Mouse (Mus musculus): Measurements from ENCODE around the gene 1500009C09Rik. TPM values are rescaled to one million over a fixed set of nuclear protein-coding genes. Genes with fewer than 3 reads are reported as not detected.

Gene 1500009C09Rik
- 100 to 1,000 TPM in 1 of 2 experiments, 10 to 100 TPM in 1; 98.3 to 115 TPM for total RNA-seq (2021)

DNA sequence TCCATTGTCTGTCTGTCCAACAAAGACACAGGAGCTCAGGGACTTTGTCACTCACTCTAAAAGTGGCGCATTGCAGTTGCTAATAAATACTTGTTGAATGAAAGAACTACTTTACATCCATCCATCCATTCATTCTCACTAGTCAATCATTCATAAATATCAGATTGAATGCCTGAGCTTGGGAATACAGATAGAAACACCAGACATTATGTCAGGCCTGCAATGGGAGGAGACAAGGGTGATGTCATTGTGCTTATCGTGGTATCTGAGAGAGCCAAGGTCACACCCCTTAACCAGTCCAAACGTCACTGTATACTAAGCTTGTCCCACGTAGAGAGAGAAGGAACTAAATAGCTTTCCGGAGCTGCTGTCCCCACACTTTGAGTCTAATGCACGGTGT is at the start of gene 1500009C09Rik:
1500009C09Rik (plus strand) TSS at position 301 of the 400 bp plus-strand sequence.
- DNase-seq: no peak

DNA sequence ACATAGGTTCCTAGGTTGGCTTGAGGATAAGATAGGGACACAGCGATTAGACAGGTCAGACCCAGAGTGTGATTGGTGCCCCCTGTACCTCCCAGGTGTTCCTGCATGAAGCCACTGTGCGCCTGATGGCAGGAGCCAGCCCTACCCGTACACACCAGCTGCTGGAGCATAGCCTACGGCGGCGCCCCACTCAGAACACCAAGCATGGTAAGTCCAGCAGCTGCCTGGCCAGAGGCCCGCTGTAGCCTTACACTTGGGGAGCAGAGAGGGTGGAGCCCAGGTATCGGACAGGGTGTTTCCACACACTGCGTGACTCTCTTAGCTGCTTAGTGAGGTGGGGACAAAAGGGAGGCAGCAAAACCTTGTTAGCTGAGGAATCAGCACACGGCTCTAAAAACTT is 49.1 kb upstream of the 1500009C09Rik start:
- no peak for DNase-seq

DNA sequence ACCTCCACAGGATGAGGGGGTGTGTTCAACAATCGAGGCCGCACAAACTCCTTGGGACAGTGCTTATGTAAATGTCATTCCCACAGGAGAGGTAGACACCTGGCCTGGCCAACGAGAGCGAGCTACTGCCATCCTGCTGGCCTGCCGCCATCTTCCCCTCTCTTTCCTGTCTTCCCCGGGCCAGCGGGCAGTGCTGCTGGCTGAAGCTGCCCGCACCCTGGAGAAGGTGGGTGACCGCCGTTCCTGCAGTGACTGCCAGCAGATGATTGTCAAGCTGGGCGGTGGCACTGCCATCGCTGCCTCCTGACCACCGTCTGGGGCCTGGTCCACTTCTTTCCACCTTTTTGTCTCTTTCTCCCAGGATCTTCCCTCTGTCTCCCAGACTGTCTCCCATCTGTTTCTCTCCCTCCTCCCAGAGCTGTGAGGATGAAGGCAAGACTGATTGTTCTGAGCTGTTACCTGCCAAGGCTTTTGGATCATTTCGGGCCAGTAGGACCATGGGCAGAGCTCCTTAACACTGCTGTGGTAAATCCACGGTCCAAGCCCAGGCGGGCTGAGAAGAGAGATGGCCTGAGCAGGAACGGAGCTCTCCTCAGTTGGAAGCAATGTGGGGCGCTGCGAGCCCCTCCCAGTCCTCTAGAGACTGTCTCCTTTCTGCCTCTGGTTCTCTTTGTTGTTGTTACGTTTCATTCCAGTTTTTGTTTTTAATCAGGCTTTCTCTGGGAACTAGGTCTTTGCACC is 48.4 kb upstream of the 1500009C09Rik start:
- DNase-seq: no peak

GRCm38 (mm10) chr15:82204680-82205371 is 47.4 kb upstream of the 1500009C09Rik start:
- no peak for DNase-seq

GRCm38 (mm10) chr15:82206365-82207104 is 45.7 kb upstream of the 1500009C09Rik start:
- peak; percentile 55 to 56 for DNase-seq

DNA sequence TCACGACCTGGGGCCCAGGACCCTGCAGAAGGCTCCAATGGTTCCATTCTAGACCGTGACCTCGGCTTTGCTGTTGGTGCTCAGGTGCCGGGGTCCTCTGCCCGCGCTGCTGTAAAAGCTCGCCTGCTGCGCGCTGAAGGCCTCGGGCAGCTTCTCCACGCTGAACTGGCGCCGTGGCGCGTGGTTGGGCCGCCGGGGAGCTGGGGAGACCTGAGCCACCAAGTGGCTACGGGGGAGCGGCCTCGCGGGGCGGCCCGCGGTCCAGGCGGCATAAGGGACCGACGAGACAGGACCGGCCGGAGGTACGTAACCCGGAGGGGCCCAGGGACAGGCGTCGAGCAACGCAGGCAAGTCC is 45.1 kb upstream of the 1500009C09Rik start:
- DNase-seq: no peak

DNA sequence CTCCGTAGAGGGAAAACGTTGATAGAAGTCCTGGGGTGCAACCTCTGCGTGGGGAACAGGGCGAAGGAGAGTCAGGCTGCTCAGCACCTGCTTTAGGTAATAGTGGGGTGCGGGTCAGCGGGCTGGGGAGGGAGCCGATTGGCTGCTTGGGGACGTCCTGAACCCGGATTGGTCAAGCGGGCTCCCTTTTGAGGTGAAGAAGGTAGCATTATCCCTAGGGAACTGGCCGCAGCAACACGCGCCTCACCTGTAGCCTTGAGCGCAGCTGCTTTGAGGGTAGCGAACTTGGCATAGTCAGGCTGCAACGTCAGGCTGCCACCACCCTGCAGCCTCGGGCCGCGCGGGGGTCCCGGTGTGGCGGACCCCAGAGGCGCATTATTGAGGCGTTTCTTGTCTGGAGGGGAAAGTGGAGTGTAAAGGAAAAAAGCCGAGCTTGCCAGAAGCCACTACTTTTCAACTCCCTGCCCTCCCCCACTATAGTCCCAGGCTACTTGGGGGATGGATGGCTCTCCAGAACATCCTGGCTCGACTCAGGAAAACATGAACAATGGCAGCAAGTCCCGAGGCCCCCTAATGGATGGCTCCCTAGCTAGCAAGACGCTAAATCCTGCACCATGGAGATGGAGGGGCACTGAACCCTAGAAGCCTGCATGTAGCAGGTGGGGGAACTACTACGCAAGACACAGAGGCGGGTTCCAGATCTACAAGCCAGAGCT is 44.5 kb upstream of the 1500009C09Rik start:
- DNase-seq: no peak

DNA sequence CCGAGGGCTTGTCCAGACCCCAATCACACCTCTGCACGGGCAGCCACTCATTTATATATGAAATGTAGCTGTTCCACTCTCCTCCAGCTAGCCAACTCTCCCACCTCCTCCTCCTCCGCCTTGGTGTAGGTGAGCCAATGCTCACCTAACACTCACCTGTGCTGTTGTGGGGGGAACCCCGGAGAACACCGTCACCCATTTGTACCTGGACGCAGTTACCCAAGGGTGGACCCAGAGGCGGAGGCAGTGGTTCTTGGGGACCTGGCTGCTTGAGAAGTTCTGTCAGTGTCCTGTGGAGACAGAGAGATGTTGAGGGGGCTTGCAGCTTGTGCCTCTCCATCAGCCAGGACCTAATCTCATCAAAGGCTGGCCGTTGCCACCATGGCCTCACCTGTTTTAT is 43.9 kb upstream of the 1500009C09Rik start:
- no peak for DNase-seq

- DNase-seq: no peak
These were observed 42.7 kb upstream of the 1500009C09Rik start for GRCm38 (mm10) chr15:82209295-82210050.

DNA sequence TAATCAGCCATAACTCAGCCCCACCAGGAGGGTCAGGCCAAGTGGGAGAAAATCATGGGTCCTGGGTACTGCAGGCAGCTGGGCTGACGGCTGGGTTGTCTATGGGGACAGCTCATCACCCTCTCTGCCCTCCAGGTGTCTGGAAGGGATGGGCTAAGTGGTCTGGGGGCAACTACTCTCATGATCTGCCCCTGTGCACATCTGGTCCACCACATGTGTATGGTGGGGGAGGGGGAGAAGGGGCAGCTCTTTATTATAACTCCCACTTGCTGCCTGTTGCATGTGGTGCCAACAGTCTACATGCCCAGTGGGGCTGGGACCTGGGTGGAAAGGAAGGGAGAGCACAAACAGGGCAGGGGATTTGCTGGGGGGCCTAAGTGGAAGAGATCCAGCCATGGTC is 41.4 kb upstream of the 1500009C09Rik start:
- DNase-seq: no peak

DNA sequence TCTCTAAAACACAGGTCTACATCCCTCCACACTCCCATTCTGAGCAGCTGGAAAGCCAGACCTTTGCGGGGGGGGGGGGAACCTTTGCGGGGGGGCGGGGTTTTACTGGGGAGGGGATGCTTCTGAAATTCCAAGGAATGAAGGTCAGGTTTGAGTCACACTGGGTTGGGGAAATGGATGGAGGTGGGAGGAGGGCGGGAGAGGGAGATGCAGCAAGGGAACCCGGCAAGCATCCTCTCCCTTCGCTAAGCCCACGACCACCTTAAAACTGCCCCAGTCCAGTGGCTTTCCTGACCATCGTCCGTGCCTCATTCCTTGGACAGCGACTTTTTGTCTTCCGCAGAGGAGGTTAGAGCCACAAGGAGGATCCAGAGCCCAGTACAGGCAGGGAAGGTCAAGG is 40.9 kb upstream of the 1500009C09Rik start:
- DNase-seq: no peak

DNA sequence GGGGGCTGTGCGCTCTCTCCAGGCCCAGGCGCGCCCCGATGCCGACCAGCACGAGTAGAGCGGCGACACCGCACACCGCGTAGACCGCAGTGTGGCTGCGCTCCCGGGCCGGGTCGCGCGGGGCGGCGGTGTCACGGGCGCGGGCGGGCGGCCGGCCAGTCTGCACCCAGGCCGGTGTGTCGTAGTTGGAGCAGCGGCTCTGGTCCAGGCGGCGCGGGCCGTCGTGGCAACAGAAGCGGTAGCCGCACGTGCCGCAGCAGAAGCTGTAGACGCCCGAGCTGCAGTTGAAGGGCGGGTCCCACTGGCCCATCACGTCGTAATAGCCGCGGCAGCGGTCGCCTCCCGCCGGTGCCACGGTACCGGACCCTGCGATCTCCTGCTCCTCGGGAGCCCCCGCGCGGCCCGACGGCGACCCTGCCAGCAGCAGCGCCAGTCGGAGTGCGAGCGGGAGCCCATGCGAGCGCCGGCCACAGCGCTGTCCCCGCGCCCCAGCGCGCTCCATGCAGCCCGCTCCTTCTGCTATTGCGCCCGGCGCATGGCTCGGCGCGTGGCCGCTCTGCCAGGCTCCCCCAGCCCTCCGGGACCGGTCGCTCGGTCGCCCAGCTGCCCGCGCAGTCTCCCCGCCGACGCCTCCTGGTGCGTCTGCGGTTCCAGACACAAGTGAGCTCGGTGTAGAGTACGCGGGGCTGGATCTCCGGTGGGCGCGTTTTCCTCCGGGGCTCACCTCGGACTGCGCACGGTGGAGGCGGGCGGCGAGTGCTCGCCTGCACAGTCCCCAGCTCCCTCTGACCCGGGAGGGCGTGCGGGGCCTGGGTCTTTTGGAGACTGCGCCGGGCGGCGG is 40.1 kb upstream of the 1500009C09Rik start:
- DNase-seq: no peak

DNA sequence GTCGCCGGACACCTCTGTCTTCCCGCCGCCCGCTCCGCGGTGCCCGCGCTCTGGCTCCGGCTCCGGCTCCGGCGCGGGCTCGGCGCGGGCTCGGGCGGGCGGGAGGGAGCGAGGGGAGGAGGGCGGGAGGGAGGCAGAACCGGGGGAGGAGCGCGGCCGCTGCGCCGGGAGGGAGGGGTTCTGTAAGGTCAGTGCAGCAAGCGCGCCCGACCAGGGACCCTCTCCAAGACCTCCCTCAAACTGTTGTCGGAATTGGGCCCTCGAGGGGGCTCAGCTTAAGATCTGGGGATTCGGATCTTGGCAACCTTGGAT is 39.5 kb upstream of the 1500009C09Rik start, which contains the start of gene Shisa8:
Shisa8 (minus strand) TSS at position 64 of the 312 bp plus-strand sequence.
- no peak for DNase-seq

- DNase-seq: no peak
These were observed 39.0 kb upstream of the 1500009C09Rik start for GRCm38 (mm10) chr15:82213222-82213621.

DNA sequence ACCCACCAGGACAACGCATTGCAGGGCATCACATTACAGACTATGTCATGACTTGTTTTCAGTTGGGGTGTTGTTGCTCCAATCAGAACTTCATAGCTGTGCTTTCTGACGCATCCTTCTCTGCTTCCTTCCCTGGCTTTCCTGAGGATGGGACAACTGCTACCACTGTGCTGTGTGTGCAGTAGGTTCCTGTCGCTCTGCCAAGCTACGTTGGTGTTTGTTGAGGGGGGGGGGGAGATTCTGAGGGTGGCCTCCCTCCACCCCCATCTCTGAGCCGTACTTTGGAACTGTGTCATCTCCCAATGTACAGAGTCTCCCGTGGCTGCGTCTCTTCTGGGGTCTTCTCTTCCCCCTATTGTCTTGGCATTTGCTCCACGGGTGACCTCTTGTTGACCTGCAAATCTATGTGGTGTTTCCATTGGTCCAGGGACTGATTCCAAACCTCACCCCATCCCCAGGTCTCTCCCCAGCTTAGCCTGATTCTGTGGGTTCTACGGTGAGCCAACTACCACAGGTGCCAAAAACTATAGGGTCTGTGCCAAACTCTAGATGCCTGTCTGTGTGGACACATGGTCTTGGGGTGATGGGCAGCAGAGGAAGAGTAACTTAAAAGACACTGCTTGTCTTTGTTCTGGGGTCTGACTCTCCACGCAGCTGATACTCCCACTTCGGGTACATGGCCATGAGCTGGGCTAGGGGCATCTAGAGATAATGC is 36.7 kb upstream of the 1500009C09Rik start:
- DNase-seq: no peak

DNA sequence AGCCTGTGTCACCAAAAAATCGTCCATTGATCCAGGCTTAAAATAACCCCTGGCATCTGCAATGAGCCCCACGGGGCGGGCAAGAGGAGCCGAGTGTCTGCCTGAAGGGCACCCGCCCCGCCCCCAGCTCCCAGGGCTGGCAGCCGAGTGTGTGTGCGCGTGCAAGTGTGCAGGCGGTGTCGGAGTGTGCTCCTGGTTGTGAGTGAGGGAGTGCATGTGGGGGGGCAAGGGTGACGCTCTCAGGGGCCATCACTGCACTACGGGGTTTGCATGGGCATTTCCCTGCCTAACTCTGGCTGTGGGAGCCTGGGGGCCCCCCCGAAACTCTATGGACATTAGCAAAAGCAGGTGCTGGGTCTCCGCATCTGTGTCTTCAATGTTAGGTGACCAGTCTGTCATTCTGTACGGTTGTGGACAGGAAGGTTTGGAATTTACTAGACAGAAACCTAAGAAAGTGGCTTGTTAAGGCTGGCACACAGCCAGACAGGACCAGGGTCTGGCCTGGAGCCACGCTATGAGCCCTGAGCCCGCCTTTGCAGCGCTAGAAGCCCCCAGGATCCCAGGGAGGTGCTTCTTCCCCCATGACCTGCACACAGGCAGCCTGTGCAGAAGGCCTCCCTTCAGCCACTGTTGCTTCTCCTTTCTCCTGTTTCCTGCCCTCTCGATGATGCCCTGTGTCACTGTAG is 35.9 kb upstream of the 1500009C09Rik start:
- DNase-seq: no peak

GRCm38 (mm10) chr15:82217039-82217438 is 35.2 kb upstream of the 1500009C09Rik start:
- DNase-seq: no peak

GRCm38 (mm10) chr15:82217980-82218379 is 34.2 kb upstream of the 1500009C09Rik start:
- DNase-seq: no peak

DNA sequence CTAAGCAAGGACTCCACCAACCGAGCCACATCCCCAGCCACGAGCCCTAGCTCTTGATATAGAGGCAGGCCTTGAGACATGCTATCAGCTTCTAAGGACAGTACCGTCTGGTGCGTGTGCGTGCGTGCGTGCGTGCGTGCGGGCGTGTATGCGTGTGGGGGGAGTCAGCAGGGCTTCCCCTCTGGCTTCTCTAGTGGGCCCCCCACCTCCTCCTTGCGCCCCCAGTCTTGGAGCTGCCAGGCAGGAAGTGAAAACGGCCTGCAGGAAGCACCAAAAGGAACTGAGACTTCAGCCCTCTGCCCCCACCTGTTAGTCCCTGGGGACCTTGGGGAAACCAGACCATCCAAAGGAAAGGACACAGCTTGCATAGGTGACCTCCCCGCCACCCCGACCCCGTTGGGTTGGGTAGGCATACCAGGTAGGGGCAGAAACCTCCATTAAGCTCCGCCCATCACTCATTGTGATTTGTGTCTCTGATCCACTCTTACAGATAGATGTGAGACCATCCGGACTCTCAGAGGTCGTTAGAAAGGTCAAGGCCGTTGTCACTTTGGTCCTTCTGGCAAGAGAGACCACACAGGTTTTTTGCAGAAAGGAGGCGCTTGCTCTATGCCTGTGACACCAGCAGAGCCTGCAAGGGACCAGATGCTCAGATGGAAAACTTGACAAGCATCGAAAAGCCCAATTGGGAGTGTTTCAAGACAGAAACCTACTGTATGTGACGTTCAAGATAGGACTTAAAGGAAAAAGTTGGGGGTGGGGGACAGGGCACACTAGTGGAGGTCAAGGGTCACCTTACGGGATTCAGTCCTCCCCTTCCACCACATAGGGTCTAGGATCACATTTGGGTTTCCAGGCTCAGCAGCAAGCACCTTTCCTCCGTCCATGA is 33.2 kb upstream of the 1500009C09Rik start:
- no peak for DNase-seq

Measured in layer of hippocampus, postnatal 36 days (tissue).